Mouse (Mus musculus): ENCODE measurements around the gene 4933405L10Rik. TPM values are rescaled to one million over a fixed set of nuclear protein-coding genes. Genes with fewer than 3 reads are reported as not detected.

4933405L10Rik gene
- total and polyA plus RNA-seq, 2 experiments from 2014 or later = 0.44 TPM; not detected in 1

DNA sequence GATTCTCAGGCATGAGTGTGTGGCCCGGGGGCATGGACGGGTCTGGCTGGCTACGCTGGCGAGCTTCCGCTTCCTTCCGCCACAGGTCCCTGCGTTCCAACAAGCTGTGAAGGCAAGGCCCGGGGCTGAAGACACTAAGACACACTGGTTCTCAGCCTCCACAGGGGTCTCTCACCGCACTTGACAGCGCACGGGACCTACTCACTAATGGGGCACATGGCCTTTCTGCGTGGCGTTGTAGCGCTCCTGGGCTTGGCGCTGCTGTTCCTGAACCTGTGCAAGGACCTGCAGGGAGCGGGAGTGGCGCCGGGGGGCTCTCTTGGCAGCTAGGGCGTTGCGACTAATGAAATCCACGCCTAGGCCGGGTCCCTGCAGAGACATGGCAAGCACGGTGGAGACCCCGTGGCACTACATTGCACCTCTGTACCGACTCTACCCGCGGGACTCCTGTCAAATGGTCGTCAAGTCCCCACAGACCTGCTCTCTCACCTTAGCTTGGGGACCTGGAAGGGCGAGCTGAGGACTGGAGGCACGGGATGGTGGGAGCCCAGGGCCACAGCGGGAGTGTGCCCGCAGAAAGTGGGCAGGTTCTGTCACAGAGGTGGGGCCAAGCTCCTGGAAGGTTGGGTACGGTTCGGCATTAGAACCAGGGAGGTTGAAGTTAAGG, 3.2 kb upstream of the 4933405L10Rik start:
- TF ChIP-seq CTCF (IDR thresholded peaks at IDR 0.05) = no peak
- peaks cover 14% of the 10 kb centered on the region for H3K4me1 ChIP-seq (ENCODE audit: insufficient read depth, low read length)
- no peaks in the 10 kb centered on the region for H3K27me3 ChIP-seq (ENCODE audit: insufficient read depth, low read length)
- no peak for DNase-seq (ENCODE audit: low spot score)
- no peaks in the 10 kb centered on the region for H3K9me3 ChIP-seq (ENCODE audit: low read length)
- WGBS = 92% methylated on average over 34 of the region's 34 CpGs
- H3K27ac ChIP-seq (ENCODE audit: low read depth, low read length) = no peak overlapping the region
- no peak overlapping the region for H3K9ac ChIP-seq (replicated peaks; ENCODE audit: low read length, poor library complexity, severe bottlenecking)
- no peak overlapping the region for H3K4me3 ChIP-seq (ENCODE audit: low read depth, low read length)
- H3K36me3 ChIP-seq (ENCODE audit: insufficient read depth, low read length) = peaks cover 17% of the 10 kb centered on the region; the same call in 1 of the 2 replicates
- ATAC-seq (ENCODE audit: low FRiP score) = no peak
- no peak overlapping the region for H3K4me2 ChIP-seq (ENCODE audit: low read depth, low read length, poor library complexity, severe bottlenecking)

GRCm38 (mm10) chr8:105704955-105705354, 2.5 kb upstream of the 4933405L10Rik start:
- H3K36me3 ChIP-seq (ENCODE audit: insufficient read depth, low read length) = peaks cover 15% of the 10 kb centered on the region; the same call in 1 of the 2 replicates
- no peaks in the 10 kb centered on the region for H3K27me3 ChIP-seq (ENCODE audit: insufficient read depth, low read length)
- DNase-seq (ENCODE audit: low spot score) (peak; percentile 27), ATAC-seq (ENCODE audit: low FRiP score) (no peak)
- no peak overlapping the region for H3K27ac ChIP-seq (ENCODE audit: low read depth, low read length)
- no peak overlapping the region for H3K4me2 ChIP-seq (ENCODE audit: low read depth, low read length, poor library complexity, severe bottlenecking)
- H3K9ac ChIP-seq (replicated peaks; ENCODE audit: low read length, poor library complexity, severe bottlenecking) = no peak overlapping the region
- TF ChIP-seq CTCF (IDR thresholded peaks at IDR 0.05) = no peak
- 93% methylated on average over 6 of the region's 6 CpGs for WGBS
- no peaks in the 10 kb centered on the region for H3K9me3 ChIP-seq (ENCODE audit: low read length)
- H3K4me1 ChIP-seq (ENCODE audit: insufficient read depth, low read length) = peaks cover 11% of the 10 kb centered on the region
- no peak overlapping the region for H3K4me3 ChIP-seq (ENCODE audit: low read depth, low read length)

- Histone ChIP-seq H3K4me3 (ENCODE audit: low read depth, low read length) (no peak overlapping the region), H3K36me3 (ENCODE audit: insufficient read depth, low read length) (peaks cover 15% of the 10 kb centered on the region; the same call in 1 of the 2 replicates), H3K27me3 (ENCODE audit: insufficient read depth, low read length) (no peaks in the 10 kb centered on the region), H3K27ac (ENCODE audit: low read depth, low read length) (no peak overlapping the region), H3K9me3 (ENCODE audit: low read length) (no peaks in the 10 kb centered on the region), H3K4me1 (ENCODE audit: insufficient read depth, low read length) (peaks cover 8% of the 10 kb centered on the region), H3K4me2 (ENCODE audit: low read depth, low read length, poor library complexity, severe bottlenecking) (no peak overlapping the region), H3K9ac (replicated peaks; ENCODE audit: low read length, poor library complexity, severe bottlenecking) (no peak overlapping the region)
- no peak for TF ChIP-seq CTCF (IDR thresholded peaks at IDR 0.05)
- 76% methylated on average over 12 of the region's 12 CpGs for WGBS
- ATAC-seq (ENCODE audit: low FRiP score) (no peak), DNase-seq (ENCODE audit: low spot score) (no peak)
Measured at GRCm38 (mm10) chr8:105706426-105706825, 1.0 kb upstream of the 4933405L10Rik start.

- no peak overlapping the region for H3K4me3 ChIP-seq (ENCODE audit: low read depth, low read length)
- ATAC-seq (ENCODE audit: low FRiP score) = no peak
- H3K27me3 ChIP-seq (ENCODE audit: insufficient read depth, low read length) = no peaks in the 10 kb centered on the region
- DNase-seq (ENCODE audit: low spot score) = no peak
- H3K27ac ChIP-seq (ENCODE audit: low read depth, low read length) = no peak overlapping the region
- H3K9me3 ChIP-seq (ENCODE audit: low read length) = no peaks in the 10 kb centered on the region
- H3K4me1 ChIP-seq (ENCODE audit: insufficient read depth, low read length) = peaks cover 3% of the 10 kb centered on the region
- TF ChIP-seq CTCF (IDR thresholded peaks at IDR 0.05) = no peak
- WGBS = 93% methylated on average over 8 of the region's 8 CpGs
- no peak overlapping the region for H3K9ac ChIP-seq (replicated peaks; ENCODE audit: low read length, poor library complexity, severe bottlenecking)
- peaks cover 6% of the 10 kb centered on the region; the same call in 1 of the 2 replicates for H3K36me3 ChIP-seq (ENCODE audit: insufficient read depth, low read length)
- no peak overlapping the region for H3K4me2 ChIP-seq (ENCODE audit: low read depth, low read length, poor library complexity, severe bottlenecking)
Measured at GRCm38 (mm10) chr8:105708675-105709074, 1.2 kb downstream of the 4933405L10Rik start.

- H3K27ac ChIP-seq (ENCODE audit: low read depth, low read length) = no peak overlapping the region
- H3K4me1 ChIP-seq (ENCODE audit: insufficient read depth, low read length) = peaks cover 3% of the 10 kb centered on the region
- no peak overlapping the region for H3K4me3 ChIP-seq (ENCODE audit: low read depth, low read length)
- no peaks in the 10 kb centered on the region for H3K27me3 ChIP-seq (ENCODE audit: insufficient read depth, low read length)
- 0 out of 2 replicates have a peak, but pooled peaks cover 2% of the 10 kb centered on the region for H3K36me3 ChIP-seq (ENCODE audit: insufficient read depth, low read length)
- no peaks in the 10 kb centered on the region for H3K9me3 ChIP-seq (ENCODE audit: low read length)
- ATAC-seq (ENCODE audit: low FRiP score) (no peak), DNase-seq (ENCODE audit: low spot score) (no peak)
- H3K4me2 ChIP-seq (ENCODE audit: low read depth, low read length, poor library complexity, severe bottlenecking) = no peak overlapping the region
- 77% methylated on average over 14 of the region's 14 CpGs for WGBS
- H3K9ac ChIP-seq (replicated peaks; ENCODE audit: low read length, poor library complexity, severe bottlenecking) = no peak overlapping the region
- TF ChIP-seq CTCF (IDR thresholded peaks at IDR 0.05) = no peak
Measured at GRCm38 (mm10) chr8:105709317-105709716, 1.9 kb downstream of the 4933405L10Rik start.

DNA sequence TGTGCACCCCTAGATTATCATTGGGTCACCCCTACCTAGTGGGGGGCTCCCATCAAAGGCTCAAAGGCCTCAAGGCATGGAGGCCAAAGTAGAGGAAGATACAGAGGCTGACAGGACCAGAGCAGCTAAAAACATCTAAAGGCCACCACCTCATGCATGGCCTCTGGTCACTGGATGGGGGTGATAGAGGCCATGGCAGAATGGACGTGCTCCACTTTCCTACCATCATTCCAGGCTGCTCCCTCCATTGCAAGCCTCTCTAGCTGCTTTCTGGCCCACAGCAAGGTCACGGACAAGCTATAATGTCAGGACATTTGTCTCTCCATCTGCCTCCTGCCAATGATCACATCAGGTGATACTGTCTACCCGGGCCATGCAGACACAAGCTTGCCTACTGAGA, 4.8 kb downstream of the 4933405L10Rik start:
- no peaks in the 10 kb centered on the region for H3K27me3 ChIP-seq (ENCODE audit: insufficient read depth, low read length)
- ATAC-seq (ENCODE audit: low FRiP score) = no peak
- 92% methylated on average over 3 of the region's 3 CpGs for WGBS
- no peak for TF ChIP-seq CTCF (IDR thresholded peaks at IDR 0.05)
- H3K9ac ChIP-seq (replicated peaks; ENCODE audit: low read length, poor library complexity, severe bottlenecking) = no peak overlapping the region
- no peak overlapping the region for H3K4me2 ChIP-seq (ENCODE audit: low read depth, low read length, poor library complexity, severe bottlenecking)
- H3K4me3 ChIP-seq (ENCODE audit: low read depth, low read length) = no peak overlapping the region
- H3K27ac ChIP-seq (ENCODE audit: low read depth, low read length) = no peak overlapping the region
- H3K9me3 ChIP-seq (ENCODE audit: low read length) = no peaks in the 10 kb centered on the region
- peaks cover 9% of the 10 kb centered on the region for H3K36me3 ChIP-seq (ENCODE audit: insufficient read depth, low read length)
- DNase-seq (ENCODE audit: low spot score) = no peak
- H3K4me1 ChIP-seq (ENCODE audit: insufficient read depth, low read length) = no peaks in the 10 kb centered on the region

Data from midbrain, postnatal 0 days (tissue).